Mouse (Mus musculus) adrenal gland, adult 2 months (tissue): ENCODE results near the gene Gm20388. TPM values are rescaled to one million over a fixed set of nuclear protein-coding genes. Genes with fewer than 3 reads are reported as not detected.
A peak's percentile ranks its signal among the peaks of the same experiment; 100 is the strongest.

Experiments
- DNase-seq: peaks from one replicate; pipeline ENCODE4 v3.0.0; 2021
- polyA plus RNA-seq: library from polyadenylated mRNA; depleted of rRNA; stranded (reverse); fragments of >200 nt; gene quantifications from 2 replicates; pipeline ENCODE4 v1.2.3, GENCODE M21; 2012
- total RNA-seq, 2 experiments: library from RNA; stranded (reverse); gene quantifications; 2 replicates each; pipeline ENCODE4 v1.2.3; 2021

Gene Gm20388
- total and polyA plus RNA-seq, 3 experiments, result 5.9 to 50.1 (median 9.9) TPM

DNA sequence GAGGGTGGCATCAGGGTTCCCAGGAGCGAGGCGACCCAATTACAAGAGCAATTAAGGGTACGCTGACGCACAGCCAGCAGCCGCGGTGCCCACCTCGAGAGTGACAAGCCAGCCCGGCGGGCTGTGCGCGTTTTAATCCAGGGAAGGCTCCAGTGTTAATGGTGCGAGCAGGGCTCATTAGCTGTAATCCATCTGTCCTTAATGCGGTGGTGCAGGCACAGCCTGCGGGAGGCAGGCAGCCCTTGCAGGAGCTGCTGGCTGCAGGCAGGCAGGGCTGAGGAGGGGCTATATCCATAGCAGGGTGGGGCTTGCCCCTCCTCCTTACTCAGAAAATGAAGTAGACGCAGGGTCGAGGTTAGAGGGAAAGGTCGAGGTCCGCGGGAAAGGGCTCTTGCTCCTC lies 528.7 kb downstream of the Gm20388 start:
- peak; percentile 58 for DNase-seq

DNA sequence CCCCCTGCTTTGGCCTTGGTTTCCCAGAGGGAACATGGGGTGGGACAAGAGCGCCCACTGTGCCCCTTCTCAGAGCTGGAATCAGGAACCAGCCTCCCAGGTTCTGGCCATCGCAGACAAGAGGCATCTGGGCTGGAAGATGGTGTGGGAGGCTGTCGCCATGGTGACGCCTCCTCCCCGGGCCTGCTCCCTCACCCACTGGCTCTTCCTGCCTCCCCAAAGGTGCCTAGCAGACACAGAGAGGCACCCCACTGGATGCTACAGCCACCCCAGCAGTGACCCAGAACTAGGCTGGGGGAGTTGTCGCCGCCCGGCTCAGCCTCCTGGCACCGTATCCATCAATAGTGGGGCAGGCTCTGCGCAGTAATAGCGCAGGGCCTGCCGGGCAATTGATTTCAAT lies 530.1 kb downstream of the Gm20388 start:
- no peak for DNase-seq

DNA sequence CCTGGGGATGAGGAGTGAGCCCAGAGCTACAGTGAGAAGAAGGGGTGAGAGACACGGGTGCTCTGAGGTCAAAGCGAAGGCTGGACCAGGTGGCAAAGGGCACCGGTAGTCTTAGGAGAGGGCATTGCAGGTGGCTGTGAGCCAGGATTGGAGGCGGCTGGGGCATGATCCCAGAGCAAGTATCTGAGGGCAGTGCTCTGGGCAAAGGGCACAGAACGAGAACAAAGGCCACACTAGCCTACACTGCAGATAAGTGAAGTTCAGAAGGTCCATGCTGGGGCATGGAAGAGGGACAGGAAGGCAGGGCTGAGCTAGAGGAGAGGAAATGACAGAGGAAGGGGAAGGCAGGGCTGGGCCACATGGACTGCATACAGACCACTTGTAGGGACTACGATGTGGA lies 531.0 kb downstream of the Gm20388 start:
- DNase-seq, result no peak

DNA sequence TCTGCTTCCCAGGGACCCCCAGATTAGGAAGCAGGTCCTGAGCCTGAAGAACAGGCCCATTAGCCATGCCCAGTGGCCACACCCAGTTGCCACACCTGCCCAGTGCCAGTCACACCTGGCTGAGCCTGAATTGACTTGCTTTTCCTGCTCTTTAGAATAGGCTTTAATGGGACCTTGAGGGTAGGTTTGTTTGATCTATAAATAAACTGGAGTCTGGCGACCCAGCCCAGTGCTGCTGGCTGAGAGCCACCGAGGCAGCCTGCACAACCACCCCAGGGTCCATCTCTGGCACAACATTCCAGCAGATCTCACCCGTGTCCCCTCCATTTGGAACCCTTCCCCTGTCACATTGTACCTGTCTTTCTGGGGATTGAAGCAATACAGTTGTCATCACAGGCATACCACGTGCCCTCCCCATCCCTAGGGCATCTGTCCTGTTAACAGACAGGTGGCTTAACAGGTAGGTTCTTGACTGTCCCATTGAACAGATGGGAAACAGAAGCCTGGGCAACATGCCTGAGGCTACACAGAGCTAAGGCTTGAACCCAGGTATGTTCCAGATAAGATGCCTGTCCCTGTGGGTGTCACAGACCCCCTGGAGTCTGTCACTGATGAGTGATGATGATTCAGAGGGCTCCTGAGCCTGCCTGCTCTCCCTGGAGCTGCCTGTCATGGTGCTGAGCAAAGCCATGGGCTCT lies 531.8 kb downstream of the Gm20388 start:
- DNase-seq, result no peak

DNA sequence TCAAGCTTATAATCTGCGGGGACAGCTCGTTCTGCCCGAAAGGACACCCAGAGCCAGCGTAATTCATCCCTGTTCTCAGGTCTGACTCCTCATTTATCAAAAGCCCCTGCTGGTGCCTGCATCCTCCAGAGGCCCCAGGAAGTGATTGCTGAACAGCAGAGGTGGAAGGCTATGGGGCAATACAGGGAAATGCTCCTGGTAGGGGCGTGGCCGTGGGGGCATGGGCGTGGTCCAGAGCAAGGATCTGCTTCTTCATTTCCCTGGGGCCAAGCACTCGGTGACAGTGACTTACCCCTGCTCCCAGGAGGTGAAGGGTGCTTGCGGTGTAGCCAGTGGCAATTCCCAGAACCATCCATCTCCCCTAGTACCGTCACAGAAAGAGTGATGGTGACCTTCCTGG lies 534.6 kb downstream of the Gm20388 start:
- DNase-seq, result no peak

DNA sequence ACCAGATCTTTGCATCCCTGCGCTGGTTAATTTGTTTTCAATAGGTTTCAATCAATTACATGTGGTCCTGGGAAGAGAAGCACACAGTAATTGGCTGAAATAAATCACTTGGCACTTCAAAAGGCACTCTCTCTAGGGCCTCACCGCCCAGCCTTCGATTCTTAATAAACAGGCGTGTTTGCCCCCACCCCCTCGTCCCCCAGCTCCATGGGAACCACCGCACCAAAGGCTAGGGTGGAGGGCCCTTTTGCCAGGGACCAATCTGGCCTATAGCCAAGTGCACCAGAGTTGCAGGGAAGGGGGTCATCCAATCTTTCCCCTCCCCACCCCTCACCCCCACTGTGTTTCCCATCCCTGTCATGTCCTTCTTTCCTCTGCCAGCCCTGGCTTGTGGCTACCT lies 537.5 kb downstream of the Gm20388 start:
- DNase-seq, result no peak

DNA sequence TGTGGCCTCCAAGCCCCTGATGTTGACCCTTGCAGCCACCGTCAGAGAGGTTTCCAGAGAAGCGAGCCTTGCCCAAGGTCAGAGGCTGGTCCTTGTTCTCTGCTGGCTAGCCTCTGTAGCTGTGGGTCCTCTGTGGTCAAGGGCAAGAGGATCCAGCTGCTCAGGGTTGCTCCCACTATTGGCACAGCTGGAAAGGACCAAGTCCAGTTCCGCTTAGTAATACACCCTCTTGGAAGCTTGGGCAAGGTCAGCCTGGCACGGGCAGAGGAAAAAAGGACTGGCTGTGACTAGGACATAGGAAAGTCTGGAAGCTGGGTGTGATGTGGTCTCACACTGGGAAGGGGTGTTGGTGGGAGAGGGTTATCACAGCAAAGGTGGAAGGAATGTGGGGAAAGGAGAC lies 538.5 kb downstream of the Gm20388 start:
- DNase-seq, result peak; percentile 91

DNA sequence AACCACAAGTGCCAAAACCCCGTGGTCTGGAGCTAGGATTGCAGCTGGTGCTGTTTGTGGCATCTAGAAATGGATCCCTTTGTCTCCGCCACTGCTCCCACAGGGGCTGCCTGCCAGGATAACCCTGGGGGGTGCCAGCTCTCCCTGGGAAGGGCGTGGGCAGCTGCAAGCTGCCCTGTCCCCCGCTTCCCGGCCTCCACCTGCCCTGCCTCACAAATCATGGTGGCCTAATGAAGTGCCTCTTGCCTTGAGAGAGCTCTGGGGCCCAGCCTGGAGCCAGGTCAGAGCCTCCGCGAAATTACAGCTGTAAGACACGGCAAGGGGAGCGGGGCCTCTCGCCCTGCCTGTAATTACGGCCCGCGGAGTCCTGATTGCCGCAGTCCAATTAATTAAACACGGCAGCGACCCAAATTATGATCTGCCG lies 539.0 kb downstream of the Gm20388 start:
- no peak for DNase-seq

DNA sequence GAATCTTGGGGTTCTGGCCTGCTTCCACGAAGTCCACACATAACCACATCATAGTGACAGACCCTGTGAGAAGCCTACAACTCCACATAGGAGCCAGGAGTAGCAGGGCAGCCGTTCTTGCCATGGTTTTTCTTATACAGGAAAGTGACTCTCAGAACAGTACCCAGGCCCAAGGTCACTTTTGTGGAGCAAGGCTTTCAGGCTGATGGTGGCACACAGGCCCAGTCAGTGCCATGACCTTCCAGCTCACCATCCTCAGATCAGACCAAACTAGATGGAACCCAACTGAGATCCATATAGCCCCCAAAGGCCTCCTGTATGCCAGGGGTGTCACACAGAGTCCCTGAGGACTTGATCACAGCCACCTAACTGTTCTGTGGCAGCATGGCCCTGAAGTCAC lies 541.5 kb downstream of the Gm20388 start:
- DNase-seq, result peak; percentile 66

DNA sequence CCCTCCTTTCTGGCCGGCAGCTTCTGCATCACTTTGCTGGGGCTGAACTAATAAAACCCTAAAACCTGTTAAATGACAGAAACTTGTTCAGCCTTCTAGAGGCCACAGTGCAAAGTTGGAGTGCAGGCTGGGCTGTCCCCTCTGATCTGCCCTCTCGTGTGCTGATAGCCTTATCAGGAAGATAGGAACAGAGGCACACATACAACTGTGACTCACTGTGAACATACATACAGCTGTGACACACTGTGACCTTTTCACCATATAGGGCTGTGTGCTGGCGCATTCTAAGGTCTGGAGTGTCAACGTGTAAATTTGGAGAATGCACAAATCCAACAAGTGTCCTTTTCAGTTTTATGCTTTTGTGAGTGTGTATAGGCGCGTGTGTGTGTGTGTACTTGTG lies 543.8 kb downstream of the Gm20388 start:
- DNase-seq, result no peak

DNA sequence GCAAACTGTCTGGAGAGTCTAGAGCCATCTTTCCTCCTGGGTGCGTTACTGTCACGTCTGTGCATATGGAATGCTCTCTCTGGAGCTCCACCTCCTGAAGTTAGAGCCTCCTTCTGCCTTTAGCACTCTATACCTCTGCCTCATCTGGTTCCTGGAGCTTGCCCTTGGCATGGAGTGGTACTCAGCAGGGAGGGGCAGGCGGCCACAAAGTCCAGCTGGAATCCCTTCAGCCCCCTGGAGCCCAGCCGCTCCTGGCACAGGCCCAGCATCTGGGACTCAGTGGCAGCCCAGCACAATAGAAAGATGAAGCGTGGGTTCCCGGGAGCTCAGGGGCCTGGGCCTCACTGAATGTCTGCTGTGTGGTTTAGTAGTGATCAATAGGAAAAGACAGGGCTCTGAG lies 549.7 kb downstream of the Gm20388 start:
- no peak for DNase-seq

DNA sequence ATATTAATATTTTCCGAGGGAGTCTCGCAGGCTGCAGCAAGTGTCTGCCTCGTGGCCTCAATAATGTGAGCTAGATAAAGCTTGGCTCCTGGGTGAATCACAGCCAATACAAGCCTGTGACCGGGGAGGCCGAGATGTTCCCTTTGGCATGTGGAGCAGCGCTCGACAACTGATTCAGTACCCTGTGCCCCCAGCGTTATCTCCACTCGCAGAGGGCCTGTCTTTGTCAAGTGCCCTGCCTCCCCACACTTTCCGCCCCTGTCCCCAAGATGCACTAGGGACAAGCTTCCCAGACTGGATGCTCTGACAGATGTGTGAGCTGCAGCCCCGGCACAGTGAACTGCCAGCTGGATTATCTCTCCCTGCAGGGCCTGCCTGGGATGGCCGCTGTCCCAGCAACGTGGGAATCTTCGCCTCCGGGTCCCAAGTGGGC lies 551.5 kb downstream of the Gm20388 start:
- no peak for DNase-seq

DNA sequence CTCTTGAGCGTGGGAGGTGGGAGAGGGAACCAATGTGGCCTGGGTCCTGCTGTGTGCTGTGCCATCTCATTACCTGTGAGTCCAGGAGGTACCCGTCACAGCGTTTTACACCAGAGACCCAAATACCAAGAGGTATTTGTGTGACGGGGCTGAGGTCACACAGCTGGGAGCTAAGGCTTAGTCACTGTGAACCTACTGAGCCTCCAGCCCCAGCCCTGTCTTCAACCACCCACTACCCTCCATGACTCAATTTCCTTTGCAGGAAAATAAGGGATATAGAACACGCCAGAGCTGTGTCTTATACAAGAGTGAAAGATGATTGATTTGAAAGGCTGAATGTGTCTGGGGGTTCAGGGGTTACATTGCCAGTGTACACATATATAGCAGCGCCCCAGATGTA lies 552.0 kb downstream of the Gm20388 start:
- DNase-seq, result no peak

DNA sequence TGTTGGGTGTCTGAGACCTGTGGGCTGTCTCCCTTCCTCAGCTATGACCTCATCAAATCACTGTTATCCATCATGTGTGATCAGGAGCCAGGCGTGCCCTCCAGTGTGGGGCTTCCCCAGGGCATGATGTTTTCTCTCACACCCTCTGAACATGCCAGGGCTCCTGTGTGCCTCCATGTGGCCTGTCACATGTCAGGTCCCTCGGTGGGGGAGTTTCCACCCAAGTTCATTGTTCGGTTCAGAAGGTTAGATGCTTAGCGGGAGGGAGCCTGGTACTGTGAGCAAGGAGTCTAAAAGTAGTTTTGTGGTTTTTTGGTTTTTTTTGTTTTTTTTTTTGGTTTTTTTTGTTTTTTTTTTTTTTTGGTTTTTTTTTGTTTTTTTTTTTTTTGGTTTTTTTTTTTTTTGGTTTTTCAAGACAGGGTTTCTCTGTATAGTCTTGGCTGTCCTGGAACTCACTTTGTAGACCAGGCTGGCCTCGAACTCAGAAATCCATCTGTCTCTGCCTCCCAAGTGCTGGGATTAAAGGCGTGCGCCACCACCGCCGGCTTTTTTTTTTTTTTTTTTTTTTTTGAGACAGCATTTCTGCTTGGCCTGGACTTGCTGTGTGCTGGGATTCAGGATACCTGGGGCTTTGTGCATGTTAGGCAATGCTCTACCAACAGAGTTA lies 553.4 kb downstream of the Gm20388 start:
- DNase-seq, result no peak

DNA sequence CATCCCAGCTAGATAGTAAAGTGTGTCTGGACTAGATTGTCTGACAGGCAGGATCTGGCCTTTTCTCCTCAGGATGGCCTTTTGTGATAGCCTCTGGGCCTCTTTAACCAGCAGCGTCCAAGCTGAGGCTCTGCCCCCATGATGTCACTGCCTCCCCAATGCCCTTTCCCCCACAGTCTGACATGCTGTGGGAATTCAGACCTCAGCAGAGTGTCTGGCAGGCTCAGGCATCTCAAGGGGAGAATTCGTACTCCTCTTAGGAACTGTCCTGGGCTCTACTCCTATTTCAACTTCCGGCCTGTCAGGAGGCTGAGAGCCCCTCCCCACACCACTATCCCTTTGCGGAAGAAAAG lies 553.9 kb downstream of the Gm20388 start:
- peak; percentile 29 for DNase-seq

DNA sequence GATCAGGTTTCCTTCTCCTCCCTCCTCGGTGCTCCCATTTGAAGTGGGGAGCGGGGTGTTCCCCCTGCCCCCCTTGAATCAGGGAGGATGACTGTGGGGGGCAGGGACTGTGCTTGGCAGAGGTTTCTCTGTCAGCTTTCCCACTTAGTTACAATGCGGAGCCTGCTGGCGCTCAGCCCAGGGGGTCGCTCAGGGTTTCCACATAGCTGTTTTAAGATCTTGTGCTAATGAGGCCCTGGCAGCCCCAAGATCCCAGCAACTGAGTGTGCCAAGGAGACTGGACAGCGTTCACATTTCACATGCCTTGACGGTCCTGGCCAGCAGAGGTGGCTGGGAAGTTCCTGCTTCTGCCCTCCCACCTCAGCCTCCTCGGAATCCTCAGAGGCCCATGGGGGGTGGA lies 555.1 kb downstream of the Gm20388 start:
- DNase-seq, result no peak

DNA sequence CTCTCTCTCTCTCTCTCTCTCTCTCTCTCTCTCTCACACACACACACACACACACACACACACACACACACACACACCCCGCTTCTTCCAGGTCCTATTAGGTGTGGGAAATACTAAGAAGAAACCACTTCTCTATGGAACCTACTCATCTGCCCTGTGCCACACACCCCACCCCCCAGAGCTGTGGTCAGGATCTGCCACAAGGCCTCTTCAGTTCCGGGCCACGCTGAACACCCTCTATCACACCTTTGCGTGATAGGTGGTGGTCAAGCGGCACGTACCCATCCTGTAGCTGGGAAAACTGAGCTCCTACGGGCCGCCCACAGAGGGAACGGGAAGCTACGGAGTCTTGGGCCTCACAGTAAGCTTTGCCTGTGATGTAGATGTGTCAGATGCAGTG lies 555.6 kb downstream of the Gm20388 start:
- no peak for DNase-seq

DNA sequence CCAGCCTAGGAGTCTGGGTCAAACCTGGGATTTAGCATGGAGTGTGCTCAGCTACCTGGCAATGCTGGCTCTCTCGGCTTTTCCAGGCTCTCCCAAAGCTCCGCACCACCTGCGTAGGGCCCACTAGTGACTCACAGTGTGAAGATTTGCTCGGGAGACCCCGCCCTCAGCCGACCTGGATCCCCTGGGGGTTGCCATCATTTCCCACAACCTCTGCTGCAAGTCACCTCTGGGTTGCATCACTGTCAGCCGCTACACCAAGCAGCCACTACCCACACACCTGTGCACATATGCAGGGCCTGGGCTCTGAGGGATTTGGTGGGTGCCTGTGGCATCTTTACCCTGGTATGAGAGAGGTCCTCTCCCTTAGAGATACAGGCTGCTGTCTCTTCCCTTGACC lies 557.0 kb downstream of the Gm20388 start:
- DNase-seq, result no peak

DNA sequence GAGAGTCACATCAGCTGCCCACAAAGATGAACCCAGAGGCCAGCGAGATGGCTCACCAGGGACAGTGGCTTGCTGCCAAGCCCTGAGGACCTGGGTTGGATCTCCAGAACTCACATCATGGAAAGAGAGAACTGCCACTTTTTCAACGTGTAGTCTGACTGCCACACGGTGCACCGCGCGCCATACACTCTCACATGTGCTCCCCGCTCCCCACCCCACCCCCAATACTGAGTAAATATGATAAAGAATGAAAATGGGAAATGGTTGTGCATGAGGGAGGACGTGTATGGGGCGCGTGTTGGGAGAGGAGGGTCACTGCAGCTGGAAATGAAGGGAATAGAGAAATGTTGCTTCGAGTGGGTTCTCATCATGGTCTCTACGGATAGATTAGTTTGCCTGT lies 559.5 kb downstream of the Gm20388 start:
- DNase-seq, result no peak

DNA sequence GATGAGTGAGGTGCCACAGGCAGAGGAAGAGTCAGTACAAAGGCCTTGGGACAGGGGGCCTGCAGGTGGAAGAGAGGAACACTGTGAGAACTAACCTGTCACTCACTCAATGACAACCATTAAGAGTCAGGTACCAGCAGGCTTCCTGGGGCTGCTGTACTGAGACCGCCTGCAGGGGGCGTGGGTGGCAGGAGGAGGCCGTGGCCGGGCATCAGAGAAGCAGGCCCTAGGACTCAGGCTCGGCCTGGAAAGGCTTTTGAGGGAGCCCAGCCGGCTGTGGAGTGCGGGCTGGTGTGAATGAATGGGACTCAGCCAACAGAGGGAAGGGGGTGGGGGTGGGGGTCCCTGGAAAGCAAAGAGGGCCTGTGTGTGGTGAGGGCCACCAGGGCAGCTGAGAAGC lies 560.5 kb downstream of the Gm20388 start:
- peak; percentile 45 for DNase-seq

DNA sequence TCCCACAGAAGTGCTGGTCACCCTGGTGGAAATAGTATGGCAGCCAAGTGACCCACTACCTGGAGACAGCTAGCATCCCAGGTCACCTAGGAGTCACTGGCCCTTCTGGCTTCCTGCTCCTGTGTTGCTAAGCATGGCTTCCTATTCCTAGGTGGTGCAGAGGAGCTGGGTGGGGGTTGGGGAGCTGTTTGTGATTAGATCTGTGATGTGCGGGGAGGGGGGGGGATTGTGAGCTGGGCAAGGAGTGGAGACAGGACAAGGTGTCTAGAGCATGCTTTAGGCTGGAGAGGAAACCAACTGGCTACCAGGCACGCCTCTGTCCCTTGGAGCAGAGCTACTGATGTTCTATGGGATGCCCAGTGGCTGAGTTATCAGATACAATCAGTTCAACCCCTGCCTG lies 561.1 kb downstream of the Gm20388 start:
- no peak for DNase-seq

DNA sequence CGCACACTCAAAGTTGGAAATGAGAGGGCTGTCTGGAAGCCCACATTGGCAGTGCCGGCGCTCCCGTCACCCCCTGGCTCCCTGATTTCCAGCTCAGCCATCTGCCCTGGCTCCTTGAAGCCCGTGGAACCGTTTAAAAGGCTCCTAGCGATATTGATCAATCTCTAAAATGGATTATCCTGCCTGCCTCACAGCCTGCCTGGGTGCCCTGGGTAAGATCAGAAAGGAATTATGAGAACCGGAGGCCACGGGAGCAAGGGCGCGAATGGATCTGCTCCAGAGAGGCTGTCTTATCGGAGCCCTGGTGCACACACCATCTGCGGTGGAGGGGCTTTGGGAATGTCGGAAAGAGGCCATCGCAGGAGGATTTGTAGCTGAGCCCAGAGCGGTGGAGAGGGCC lies 561.6 kb downstream of the Gm20388 start:
- DNase-seq, result no peak

DNA sequence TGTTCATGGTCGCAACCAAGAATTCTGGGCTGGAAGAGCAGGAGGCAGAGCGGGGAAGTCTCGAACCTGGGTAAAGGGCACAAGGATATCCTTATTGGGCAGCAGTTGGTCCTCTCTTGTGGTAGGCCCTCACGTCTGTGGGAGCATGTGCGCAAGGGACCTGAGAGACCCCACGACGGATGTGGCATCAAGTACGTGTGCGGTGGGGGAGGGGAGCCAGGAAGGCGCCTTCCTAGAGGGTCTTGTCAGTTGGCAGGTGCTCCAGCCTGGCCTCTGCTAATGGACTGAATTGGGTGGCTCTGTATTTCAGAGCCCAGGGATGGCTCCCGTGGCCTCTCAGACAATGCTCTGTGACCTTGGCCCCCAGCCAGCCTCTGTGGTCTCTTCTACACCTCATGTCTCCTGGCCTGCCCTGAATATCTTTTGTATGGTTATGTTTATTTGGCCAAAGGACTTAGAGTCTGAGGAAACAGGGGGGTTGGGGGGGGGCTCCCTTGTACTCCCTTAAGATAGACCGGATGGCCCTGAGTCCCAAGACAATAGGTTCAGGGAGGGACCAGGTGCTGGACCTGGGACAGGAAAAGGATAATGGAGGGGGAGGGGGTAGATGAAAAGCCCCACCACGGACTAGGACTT lies 563.2 kb downstream of the Gm20388 start:
- peak; percentile 56 for DNase-seq
